Mouse (Mus musculus) brain, embryonic 14.5 days (tissue): ENCODE results near the gene Melk.

Source experiments
- CTCF ChIP-seq: fragments of 200-500 bp; IDR thresholded peaks from 2 replicates; pipeline ENCODE4 v1.5.1; 2012; ENCODE audit warnings: inconsistent platforms, mild to moderate bottlenecking, moderate library complexity, borderline replicate concordance; ENCODE audit not compliant: insufficient read depth, insufficient read length; ENCODE audit errors: extremely low read depth
- POLR2A ChIP-seq: fragments of 200-500 bp; IDR thresholded peaks from 2 replicates; pipeline ENCODE4 v1.6.1; 2012; ENCODE audit warnings: mild to moderate bottlenecking, inconsistent platforms, borderline replicate concordance; ENCODE audit not compliant: poor library complexity, insufficient read depth, insufficient read length, severe bottlenecking; ENCODE audit errors: extremely low read depth

- TF ChIP-seq CTCF (no peak), POLR2A (no peak)
Observed at GRCm38 (mm10) chr4:44310911-44311310, 10.2 kb downstream of the Melk start.
